Mouse (Mus musculus) erythroblast, embryonic 14.5 days (primary cell): ENCODE measurements around the gene Ppp3r1.

Experiments used
- GATA1 ChIP-seq: IDR thresholded peaks from 2 replicates; pipeline ENCODE4 v1.6.1; 2012; ENCODE audit warnings: low read length, inconsistent platforms, mixed read lengths
- TAL1 ChIP-seq: IDR thresholded peaks from 3 replicates; pipeline ENCODE4 v1.6.1; 2012; ENCODE audit warnings: low read length, inconsistent platforms, mixed read lengths

- TF ChIP-seq TAL1 = no peak
- TF ChIP-seq GATA1 = no peak
These were observed 24.1 kb downstream of the Ppp3r1 start for GRCm38 (mm10) chr11:17183165-17183564.
